Mouse (Mus musculus) B cell, adult 2 months (primary cell): ENCODE measurements around the gene Kcnd2.

Source experiments
- DNase-seq, 2 experiments: peaks; one replicate each; pipeline ENCODE4 v3.0.0; 2022

The Kcnd2 gene

GRCm38 (mm10) chr6:21431120-21431519, 215.8 kb downstream of the Kcnd2 start:
- no peak for DNase-seq

- no peak for DNase-seq
Measured at GRCm38 (mm10) chr6:21464719-21465118, 249.4 kb downstream of the Kcnd2 start.

- DNase-seq, result no peak
Measured at GRCm38 (mm10) chr6:21471891-21472544, 256.7 kb downstream of the Kcnd2 start.

GRCm38 (mm10) chr6:21482714-21483113, 267.4 kb downstream of the Kcnd2 start:
- DNase-seq, result no peak

- no peak for DNase-seq
Measured at GRCm38 (mm10) chr6:21488536-21488935, 273.2 kb downstream of the Kcnd2 start.

- no peak for DNase-seq
Measured at GRCm38 (mm10) chr6:21502921-21503320, 287.6 kb downstream of the Kcnd2 start.

- DNase-seq, result no peak
Measured at GRCm38 (mm10) chr6:21510621-21511239, 295.4 kb downstream of the Kcnd2 start.

- no peak for DNase-seq
Measured at GRCm38 (mm10) chr6:21520351-21520750, 305.0 kb downstream of the Kcnd2 start.

- DNase-seq, result no peak
Measured at GRCm38 (mm10) chr6:21527489-21528074, 312.3 kb downstream of the Kcnd2 start.

- DNase-seq, result no peak
Measured at GRCm38 (mm10) chr6:21534009-21534408, 318.7 kb downstream of the Kcnd2 start.

- DNase-seq, result no peak
Measured at GRCm38 (mm10) chr6:21534820-21535219, 319.5 kb downstream of the Kcnd2 start.

GRCm38 (mm10) chr6:21551501-21551900, 336.2 kb downstream of the Kcnd2 start:
- no peak for DNase-seq

- no peak for DNase-seq
Measured at GRCm38 (mm10) chr6:21570964-21571363, 355.7 kb downstream of the Kcnd2 start.

GRCm38 (mm10) chr6:21590156-21590555, 374.9 kb downstream of the Kcnd2 start:
- DNase-seq, result no peak

- DNase-seq, result no peak
Measured at GRCm38 (mm10) chr6:21597424-21597823, 382.1 kb downstream of the Kcnd2 start.

- DNase-seq, result no peak
Measured at GRCm38 (mm10) chr6:21609381-21610059, 394.2 kb downstream of the Kcnd2 start.

- DNase-seq, result no peak
Measured at GRCm38 (mm10) chr6:21629989-21630388, 414.7 kb downstream of the Kcnd2 start.

- no peak for DNase-seq
Measured at GRCm38 (mm10) chr6:21655681-21656080, 440.4 kb downstream of the Kcnd2 start.

GRCm38 (mm10) chr6:21664135-21664534, 448.8 kb downstream of the Kcnd2 start:
- DNase-seq, result no peak

GRCm38 (mm10) chr6:21664638-21665037, 449.3 kb downstream of the Kcnd2 start:
- DNase-seq, result no peak

- DNase-seq, result no peak
Measured at GRCm38 (mm10) chr6:21684252-21684651, 468.9 kb downstream of the Kcnd2 start.

GRCm38 (mm10) chr6:21686388-21686787, 471.1 kb downstream of the Kcnd2 start:
- DNase-seq, result no peak

- no peak for DNase-seq
Measured at GRCm38 (mm10) chr6:21692861-21693350, 477.6 kb downstream of the Kcnd2 start.

- DNase-seq, result no peak
Measured at GRCm38 (mm10) chr6:21697641-21698040, 482.3 kb downstream of the Kcnd2 start.
